Mouse (Mus musculus): ENCODE measurements around the gene Flcn. TPM values are rescaled to one million over a fixed set of nuclear protein-coding genes. Genes with fewer than 3 reads are reported as not detected.

The Flcn gene
- total RNA-seq, 2 experiments from 2014 or later, result 43.0 to 44.1 TPM

- intact Hi-C loops (cut with DNase I), result no loop called here
- no peak for DNase-seq (ENCODE audit: low spot score)
These were observed 1.5 kb downstream of the Flcn start for GRCm38 (mm10) chr11:59808170-59808960.

DNA sequence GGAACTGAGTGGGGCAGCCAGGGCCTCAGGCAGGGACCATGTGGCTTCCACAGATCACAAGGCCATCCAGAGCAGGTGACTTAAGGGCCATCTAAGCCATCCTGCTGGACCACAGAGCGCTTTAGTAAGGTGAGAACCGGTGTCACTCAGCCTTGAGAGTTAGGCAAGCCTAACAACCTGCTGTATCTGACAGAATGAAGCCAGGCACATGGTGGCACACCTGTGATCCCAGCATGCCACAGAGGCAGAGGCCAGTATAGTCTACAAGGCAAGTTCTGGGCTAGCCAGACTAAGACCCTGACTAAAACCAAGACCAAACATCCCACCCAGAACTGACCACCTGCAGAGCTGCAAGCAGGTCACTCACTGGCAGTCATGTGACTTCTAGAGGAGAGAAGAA, 4.2 kb downstream of the Flcn start:
- DNase-seq (ENCODE audit: low spot score), result no peak
- intact Hi-C loops (cut with DNase I), result no loop called here

DNA sequence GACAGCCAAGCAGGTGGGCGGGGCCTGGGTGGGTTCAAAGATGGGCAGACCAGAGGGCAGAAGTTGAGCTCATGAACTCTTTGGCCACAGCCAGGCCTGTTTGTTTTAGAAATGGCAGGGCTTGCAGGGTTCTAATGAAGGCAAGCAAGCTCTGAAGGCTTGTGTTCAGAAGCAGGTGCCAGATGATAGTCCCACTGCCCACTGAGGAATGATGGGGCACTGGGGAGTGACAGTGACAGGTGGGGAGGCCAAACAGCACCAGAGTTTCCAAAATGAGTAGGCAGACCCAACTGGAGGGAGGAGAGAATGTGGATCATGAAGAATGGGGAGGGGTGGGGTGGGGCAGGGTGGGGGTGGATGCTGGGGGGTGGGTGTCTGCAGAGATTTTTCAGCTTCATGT, 4.6 kb downstream of the Flcn start:
- intact Hi-C loops (cut with DNase I), result no loop called here
- no peak for DNase-seq (ENCODE audit: low spot score)

- DNase-seq (ENCODE audit: low spot score), result no peak
- intact Hi-C loops (cut with DNase I), result no loop called here
These were observed 5.3 kb downstream of the Flcn start for GRCm38 (mm10) chr11:59804409-59805110.

DNA sequence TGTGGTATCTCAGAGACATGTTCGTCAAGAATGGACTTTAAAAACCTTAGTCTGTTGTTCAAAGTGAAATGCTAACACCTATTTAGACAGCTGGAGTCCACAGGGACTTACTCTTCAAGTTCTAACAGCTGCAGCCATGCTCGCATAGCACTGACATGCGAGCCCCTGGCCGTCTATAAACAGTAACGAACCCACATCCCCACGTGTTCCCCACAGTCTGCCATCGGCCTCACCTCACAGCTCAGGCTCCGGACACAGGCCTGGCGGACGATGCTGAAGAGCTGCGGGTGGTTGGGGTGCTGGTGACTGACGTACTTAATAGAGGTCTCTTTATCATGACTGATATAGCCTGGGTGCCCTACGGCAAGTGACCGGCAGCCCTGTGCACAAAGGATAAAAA, 6.3 kb downstream of the Flcn start:
- no peak for DNase-seq (ENCODE audit: low spot score)
- intact Hi-C loops (cut with DNase I), result no loop called here

DNA sequence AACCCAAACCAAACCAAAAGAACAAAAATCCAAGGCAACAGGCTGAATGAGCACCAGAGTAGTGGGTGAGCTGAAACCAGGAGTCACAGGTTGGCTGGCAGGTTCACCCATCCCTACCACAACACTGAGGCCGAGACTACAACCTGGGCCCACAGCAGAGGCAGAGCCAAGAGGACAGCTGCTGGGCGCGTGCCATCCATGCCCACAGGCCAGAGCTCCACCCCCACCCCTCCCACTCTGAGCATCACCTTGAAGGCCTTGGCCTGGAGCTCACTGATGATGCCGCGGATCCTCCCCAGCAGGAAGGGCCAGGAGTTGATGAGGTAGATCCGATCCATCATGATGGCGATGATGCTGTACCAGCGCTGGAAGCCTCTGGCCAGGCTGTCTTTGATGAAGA, 7.9 kb downstream of the Flcn start:
- intact Hi-C loops (cut with DNase I), result no loop called here
- no peak for DNase-seq (ENCODE audit: low spot score)

GRCm38 (mm10) chr11:59800412-59800811, 9.4 kb downstream of the Flcn start:
- intact Hi-C loops (cut with DNase I), result no loop called here

DNA sequence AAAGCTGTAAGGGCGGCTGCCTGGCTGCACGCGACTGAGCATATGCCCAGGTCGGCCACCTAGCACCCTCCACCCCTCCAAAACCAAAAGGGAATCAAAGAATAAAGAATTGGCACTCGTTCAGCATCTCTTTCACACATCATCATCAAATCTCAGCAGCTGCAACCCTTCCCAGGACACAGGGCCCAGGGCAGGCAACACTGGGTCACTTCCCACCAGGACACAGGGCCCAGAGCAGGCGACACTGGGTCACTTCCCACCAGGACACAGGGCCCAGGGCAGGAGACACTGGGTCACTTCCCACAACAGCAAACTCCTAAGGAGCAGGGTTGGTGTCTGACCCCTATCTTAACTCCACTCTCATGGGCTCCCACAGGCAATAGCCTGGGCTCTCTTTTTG, 16.4 kb downstream of the Flcn start:
- no peak for DNase-seq (ENCODE audit: low spot score)
- intact Hi-C loops (cut with DNase I), result no loop called here

More at GRCm38 (mm10) chr11:59800412-59800811, 9.4 kb downstream of the Flcn start:
- no peak for DNase-seq (ENCODE audit: low spot score)

- DNase-seq (ENCODE audit: low spot score), result no peak
- intact Hi-C loops (cut with DNase I), result no loop called here
These were observed 20.5 kb downstream of the Flcn start for GRCm38 (mm10) chr11:59789311-59789710.

DNA sequence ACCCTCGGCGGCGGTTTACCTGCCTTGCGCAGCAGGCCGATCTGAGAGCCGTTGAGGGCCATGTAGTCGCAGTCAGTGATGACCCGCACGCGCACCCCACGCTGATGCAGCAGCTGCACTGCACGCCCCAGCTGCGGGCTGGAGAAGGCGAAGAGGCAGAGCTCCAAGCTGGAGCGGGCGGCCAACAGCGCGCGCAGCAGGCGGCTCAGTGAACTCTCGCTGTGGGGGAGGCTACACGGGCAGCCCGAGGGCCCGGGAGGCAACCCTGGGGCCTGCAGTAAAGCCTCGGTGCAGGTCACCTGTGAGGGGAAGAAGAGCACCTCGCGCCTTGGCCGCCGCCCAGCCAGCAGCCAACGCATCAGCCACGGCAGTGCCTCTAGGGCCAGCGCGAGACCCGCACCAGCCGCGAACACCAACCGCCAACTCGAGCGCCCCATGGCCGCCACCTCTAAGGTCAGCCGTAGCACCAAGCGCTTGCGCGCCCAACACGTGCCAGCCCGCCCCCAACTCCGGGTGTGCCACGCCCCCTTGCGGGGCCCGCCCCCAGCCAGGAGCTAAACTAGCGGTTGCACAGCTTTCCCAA, 22.5 kb downstream of the Flcn start, which contains the start of gene Pld6:
Gene Pld6, minus strand, starts transcription at position 447 of the 583 bp plus-strand sequence.
- intact Hi-C loops (cut with DNase I), result no loop called here
- no peak for DNase-seq (ENCODE audit: low spot score)

DNA sequence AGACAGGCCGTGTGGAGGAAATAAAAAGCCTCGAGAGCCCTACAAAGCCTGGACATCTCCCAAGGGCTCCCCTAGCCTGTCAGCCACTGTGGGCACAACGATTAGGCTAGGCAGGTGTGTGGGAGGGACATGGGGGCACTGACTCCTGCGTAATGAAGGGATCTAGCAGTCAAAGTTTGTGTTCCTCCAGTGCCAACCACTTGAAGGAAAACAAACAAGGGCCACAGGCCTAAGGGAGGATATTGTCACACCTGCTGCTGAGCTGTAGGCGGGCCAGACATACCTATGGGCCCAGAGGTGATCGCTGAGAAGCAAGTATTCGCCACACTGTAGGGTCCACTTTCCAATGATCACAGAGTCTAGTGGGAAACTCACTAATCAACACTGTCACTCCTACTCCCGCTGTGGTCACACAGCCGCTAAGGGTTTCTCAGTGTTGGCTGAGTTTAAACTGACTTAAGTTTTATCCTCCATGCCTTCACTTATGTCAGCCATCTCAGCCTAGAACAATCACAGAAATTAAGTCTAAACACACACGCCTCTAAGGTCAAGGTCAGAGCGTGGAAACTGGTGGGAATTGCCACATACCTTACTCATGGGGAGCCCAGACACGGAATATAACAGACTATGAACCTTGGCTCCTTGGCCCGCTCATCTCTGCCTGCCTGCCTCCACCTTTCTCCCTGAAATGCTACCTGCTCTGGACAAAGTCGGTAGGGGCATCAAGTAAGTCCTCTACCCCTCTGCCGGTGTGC, 23.2 kb downstream of the Flcn start:
- intact Hi-C loops (cut with DNase I), result no loop called here
- DNase-seq (ENCODE audit: low spot score), result no peak

DNA sequence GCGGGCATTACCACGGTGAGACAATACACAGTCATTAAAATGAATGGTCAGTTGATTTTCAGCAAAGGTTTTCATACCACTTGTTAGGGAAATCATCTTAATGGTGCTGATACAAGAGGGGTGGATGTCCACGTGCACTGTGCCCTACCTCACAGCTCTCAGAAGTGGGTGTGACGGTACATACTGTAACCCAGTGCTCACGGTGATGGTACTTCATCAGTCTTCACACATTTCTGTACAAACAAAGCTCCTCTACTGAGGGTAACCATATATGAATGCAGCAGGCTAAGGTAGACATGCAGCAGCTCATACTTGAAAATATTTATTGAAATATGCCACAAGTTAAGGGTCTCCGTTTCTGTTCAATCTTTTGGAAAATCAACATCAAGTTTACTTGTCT, 26.2 kb downstream of the Flcn start:
- intact Hi-C loops (cut with DNase I), result no loop called here
- DNase-seq (ENCODE audit: low spot score), result no peak

DNA sequence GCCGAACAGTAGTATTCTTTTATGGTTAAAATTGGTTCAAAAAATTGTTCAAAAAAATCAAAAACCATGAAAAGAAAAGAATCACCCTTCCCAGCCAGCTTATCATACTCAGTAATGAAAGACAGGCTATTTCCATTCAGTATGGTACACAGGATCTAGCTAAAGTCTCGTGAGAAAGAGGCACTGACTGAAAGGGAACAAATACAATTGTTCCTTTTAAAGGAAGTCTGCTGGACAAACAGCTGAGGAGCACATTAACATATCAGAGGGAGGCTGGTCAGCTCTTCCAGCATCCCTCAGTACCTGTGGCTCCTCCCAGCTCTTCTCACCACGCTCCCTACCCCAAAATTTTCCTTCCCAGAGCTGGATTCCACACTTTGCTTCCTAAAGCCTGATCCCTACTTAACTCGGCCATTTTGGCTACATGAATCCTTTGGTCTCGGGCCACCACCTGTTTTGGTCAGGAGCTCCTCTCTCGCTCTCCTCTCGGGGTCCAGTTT, 27.7 kb downstream of the Flcn start:
- intact Hi-C loops (cut with DNase I), result no loop called here

DNA sequence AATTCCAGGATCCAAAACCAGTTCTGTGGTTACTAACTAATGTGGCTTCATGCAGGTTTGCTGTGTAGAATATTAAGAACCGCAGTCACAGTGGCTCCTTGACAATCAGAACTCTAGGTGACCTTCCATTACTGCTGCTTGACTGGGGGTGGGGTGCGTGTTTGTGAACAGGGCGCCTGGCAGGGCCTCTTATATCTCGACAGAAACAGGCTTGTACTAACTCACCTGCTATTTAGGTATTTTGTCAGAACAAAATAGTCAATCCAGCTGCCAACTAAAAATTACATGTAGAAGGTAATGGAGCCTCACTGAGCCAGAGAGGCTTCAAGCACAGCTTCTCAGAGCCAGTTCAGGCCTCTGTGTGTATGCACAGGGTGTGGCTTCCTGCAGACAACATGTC, 29.6 kb downstream of the Flcn start:
- intact Hi-C loops (cut with DNase I), result no loop called here
- no peak for DNase-seq (ENCODE audit: low spot score)

More for the DNA sequence above, 27.7 kb downstream of the Flcn start:
- no peak for DNase-seq (ENCODE audit: low spot score)

DNA sequence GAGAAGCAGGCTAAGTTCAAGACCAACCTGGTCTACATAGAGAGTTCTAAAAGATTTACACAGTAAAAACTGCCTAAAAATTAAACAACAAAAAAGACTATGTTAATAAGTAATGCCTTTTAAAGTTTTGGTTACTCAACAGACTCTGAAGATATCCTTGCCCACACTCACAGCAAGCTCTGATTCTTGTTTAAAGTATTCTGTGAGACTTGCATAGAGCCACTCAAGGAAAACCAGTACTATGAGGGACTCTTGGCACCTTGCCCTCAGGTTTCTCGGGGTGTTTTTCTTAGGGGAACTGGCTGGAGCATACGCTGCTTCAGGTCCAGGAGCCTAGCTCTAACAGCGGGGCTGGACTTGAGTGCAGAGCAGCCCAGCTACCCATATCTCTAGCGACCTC, 30.4 kb downstream of the Flcn start:
- no peak for DNase-seq (ENCODE audit: low spot score)
- intact Hi-C loops (cut with DNase I), result no loop called here

DNA sequence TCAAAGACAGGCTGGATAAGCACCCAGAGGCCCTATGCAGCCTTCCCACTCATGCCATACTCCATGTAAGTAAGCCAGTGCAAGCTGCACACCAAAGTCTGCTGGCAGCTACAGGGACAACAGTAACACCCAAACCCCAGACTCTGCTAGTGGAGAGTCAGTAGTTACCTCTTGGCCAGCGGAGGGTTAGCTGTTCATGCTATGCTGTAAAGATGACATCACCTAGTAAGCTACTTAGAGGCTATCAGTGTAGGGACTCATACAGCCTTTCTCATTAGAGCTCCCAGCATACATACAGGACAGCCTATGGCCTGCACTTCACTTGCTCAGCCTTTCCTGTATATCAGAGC, 31.0 kb downstream of the Flcn start:
- intact Hi-C loops (cut with DNase I), result loop anchor here (1.0 kb wide), 1 partner anchor 155 kb away; no protein-coding TSS in a partner anchor

DNA sequence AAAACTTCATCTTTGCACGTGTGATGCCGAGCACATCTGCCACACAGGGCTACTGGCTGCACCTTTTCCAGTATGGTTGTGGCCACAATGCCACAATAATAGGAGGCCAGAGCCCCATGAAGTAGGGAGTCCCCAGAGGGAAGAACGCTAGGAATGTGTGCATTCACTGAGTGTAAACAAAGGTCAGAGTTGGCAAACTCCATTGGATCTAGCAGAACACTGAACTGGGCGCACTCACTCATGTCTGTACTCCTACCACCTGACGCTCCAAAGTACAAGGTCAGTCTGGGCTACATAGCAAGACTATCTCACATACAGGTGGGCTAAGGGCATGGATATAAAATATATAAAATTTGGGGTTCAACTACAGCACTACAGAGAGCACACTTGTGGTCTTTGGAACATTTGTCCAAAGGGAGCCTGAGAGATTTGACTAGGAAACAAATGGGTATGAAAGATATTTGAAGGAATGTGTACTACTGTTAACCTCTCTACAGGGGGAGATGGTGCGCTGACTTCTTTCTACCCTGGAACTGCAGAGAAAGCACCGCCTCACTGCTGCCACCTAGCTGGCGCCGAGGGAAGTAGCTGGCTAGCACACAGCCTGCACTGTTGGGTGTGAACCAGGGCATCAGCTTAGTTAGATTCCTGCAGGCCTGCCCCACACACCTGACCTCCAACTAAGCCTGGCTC, 31.5 kb downstream of the Flcn start:
- intact Hi-C loops (cut with DNase I), result loop anchor here (1.0 kb wide), 1 partner anchor 154 kb away; no protein-coding TSS in a partner anchor
- peak; percentile 26 for DNase-seq (ENCODE audit: low spot score)

More for the DNA sequence above, 31.0 kb downstream of the Flcn start:
- DNase-seq (ENCODE audit: low spot score), result no peak

DNA sequence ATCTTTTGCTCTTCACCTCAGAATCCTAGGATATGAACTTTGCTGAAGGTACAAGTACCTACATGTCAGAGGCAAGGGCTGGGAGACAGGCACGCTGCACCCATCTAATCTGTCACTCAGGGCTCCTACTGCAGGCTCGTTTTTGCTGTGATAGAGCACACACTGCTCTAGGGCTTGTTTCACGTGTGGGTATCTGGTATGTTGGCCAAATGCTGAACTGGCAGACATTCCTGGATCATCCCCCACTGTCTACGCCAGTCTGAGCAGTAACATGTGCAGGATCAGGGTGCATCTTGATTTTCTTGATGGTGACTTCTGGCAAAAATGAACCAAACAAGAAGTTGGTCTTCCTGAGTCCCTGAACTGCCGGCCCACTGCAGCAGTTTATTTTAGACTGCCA, 32.6 kb downstream of the Flcn start:
- intact Hi-C loops (cut with DNase I), result no loop called here
- no peak for DNase-seq (ENCODE audit: low spot score)

DNA sequence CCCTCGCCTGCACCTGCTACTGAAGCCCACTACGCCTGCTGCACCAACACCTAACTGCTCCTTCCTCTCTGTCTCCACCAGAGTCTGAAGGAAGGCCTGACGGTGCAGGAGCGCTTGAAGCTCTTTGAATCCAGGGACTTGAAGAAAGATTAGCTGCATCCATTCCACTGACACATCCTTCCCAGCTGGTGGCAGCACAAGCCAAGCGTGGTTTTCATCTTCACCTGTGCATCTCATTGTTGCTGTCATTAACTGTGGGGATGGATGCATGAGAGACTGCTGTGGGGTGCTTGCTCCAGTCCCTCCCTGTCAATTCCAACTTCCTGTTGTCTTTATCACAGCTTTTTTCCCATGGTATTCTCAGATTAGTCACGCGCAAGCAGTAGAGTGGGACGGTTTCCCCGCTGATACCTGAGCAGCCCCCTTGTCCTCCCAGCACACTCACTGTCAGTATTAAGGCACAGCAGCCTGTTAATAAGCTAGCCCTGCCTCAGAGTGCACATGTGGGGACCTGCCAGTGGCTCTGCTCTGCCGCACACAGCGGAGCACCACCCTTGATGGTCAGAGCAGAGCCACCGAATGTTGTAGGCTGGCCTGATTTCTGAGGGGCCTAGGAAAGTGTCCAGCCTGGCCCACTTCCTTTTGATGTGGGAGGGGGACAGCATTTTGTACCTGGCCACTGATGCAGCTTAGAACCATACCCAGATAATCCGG, 34.2 kb downstream of the Flcn start:
- DNase-seq (ENCODE audit: low spot score), result no peak
- intact Hi-C loops (cut with DNase I), result no loop called here

Data from heart, postnatal 25 days (tissue).